Mouse (Mus musculus) brain, embryonic 14.5 days (tissue): ENCODE data around the gene Atn1.

Experiments used
- CTCF ChIP-seq: fragments of 200-500 bp; IDR thresholded peaks from 2 replicates; pipeline ENCODE4 v1.5.1; 2012; ENCODE audit warnings: inconsistent platforms, mild to moderate bottlenecking, moderate library complexity, borderline replicate concordance; ENCODE audit not compliant: insufficient read depth, insufficient read length; ENCODE audit errors: extremely low read depth
- POLR2A ChIP-seq: fragments of 200-500 bp; IDR thresholded peaks from 2 replicates; pipeline ENCODE4 v1.6.1; 2012; ENCODE audit warnings: mild to moderate bottlenecking, inconsistent platforms, borderline replicate concordance; ENCODE audit not compliant: poor library complexity, insufficient read depth, insufficient read length, severe bottlenecking; ENCODE audit errors: extremely low read depth

DNA sequence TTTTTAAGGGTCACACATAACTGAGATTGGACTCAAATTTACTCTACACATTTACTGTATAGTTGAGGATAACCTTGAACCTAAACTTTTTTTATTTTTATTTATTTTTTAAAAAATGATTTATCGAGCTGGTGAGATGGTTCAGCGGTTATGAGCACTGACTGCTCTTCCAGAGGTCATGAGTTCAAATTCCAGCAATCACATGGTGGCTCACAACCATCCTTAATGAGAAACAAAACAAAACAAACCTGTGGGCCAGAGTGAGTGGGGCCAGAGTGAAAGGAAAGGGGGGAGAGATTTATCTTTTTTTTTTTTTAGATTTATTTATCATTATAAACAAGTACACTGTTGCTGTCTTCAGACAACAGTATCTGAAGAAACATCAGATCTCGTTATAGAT, 35.6 kb upstream of the Atn1 start:
- no peak for TF ChIP-seq CTCF
- TF ChIP-seq POLR2A = no peak
